Mouse (Mus musculus): Measurements from ENCODE around the gene Htr3b. TPM values are rescaled to one million over a fixed set of nuclear protein-coding genes. Genes with fewer than 3 reads are reported as not detected.
"Not testable (repeated sequence)": the region's sequence is repeated elsewhere in the genome, so short reads cannot be mapped to it uniquely, and the experiment has no call there.

The Htr3b gene
- polyA plus RNA-seq, 1 experiment: not detected

- H3K4me1 ChIP-seq (ENCODE audit: control insufficient read depth, insufficient read depth, low read length): peaks cover 5% of the 10 kb centered on the region
- H3K27ac ChIP-seq (ENCODE audit: insufficient read depth, low read length): peak overlapping the region; percentile 81
- peak overlapping the region; percentile 46 for H3K4me3 ChIP-seq (ENCODE audit: insufficient read depth, low read length)
- no peak for TF ChIP-seq POLR2A (IDR thresholded peaks at IDR 0.05; ENCODE audit: low read depth, low read length)
- no peak for TF ChIP-seq CTCF (IDR thresholded peaks at IDR 0.05; ENCODE audit: borderline replicate concordance, insufficient read depth, low read length)
These were observed 19.6 kb upstream of the Htr3b start for GRCm38 (mm10) chr9:48984320-48984844.

GRCm38 (mm10) chr9:48983801-48984200 lies 19.0 kb upstream of the Htr3b start:
- not testable (repeated sequence) for H3K27ac ChIP-seq (ENCODE audit: insufficient read depth, low read length); H3K4me1 ChIP-seq (ENCODE audit: control insufficient read depth, insufficient read depth, low read length); H3K4me3 ChIP-seq (ENCODE audit: insufficient read depth, low read length)

GRCm38 (mm10) chr9:48981827-48982226 lies 17.0 kb upstream of the Htr3b start:
- no peak overlapping the region for H3K4me3 ChIP-seq (ENCODE audit: insufficient read depth, low read length)
- H3K4me1 ChIP-seq (ENCODE audit: control insufficient read depth, insufficient read depth, low read length): peaks cover 2% of the 10 kb centered on the region
- no peak for TF ChIP-seq CTCF (IDR thresholded peaks at IDR 0.05; ENCODE audit: borderline replicate concordance, insufficient read depth, low read length)
- no peak for TF ChIP-seq POLR2A (IDR thresholded peaks at IDR 0.05; ENCODE audit: low read depth, low read length)
- no peak overlapping the region for H3K27ac ChIP-seq (ENCODE audit: insufficient read depth, low read length)

- Histone ChIP-seq H3K27ac (ENCODE audit: insufficient read depth, low read length) (no peak overlapping the region), H3K4me1 (ENCODE audit: control insufficient read depth, insufficient read depth, low read length) (no peaks in the 10 kb centered on the region), H3K4me3 (ENCODE audit: insufficient read depth, low read length) (no peak overlapping the region)
- no peak for TF ChIP-seq POLR2A (IDR thresholded peaks at IDR 0.05; ENCODE audit: low read depth, low read length)
- no peak for TF ChIP-seq CTCF (IDR thresholded peaks at IDR 0.05; ENCODE audit: borderline replicate concordance, insufficient read depth, low read length)
These were observed 16.0 kb upstream of the Htr3b start for GRCm38 (mm10) chr9:48980781-48981180.

- no peak overlapping the region for H3K4me3 ChIP-seq (ENCODE audit: insufficient read depth, low read length)
- H3K27ac ChIP-seq (ENCODE audit: insufficient read depth, low read length): no peak overlapping the region
- H3K4me1 ChIP-seq (ENCODE audit: control insufficient read depth, insufficient read depth, low read length): no peaks in the 10 kb centered on the region
- TF ChIP-seq CTCF (IDR thresholded peaks at IDR 0.05; ENCODE audit: borderline replicate concordance, insufficient read depth, low read length) (no peak), POLR2A (IDR thresholded peaks at IDR 0.05; ENCODE audit: low read depth, low read length) (no peak)
These were observed 15.6 kb upstream of the Htr3b start for GRCm38 (mm10) chr9:48980371-48980770.

- no peak overlapping the region for H3K27ac ChIP-seq (ENCODE audit: insufficient read depth, low read length)
- TF ChIP-seq POLR2A (IDR thresholded peaks at IDR 0.05; ENCODE audit: low read depth, low read length) (no peak), CTCF (IDR thresholded peaks at IDR 0.05; ENCODE audit: borderline replicate concordance, insufficient read depth, low read length) (no peak)
These were observed 12.0 kb upstream of the Htr3b start for GRCm38 (mm10) chr9:48976661-48977355.

GRCm38 (mm10) chr9:48972494-48972893 lies 7.7 kb upstream of the Htr3b start:
- Histone ChIP-seq H3K27ac (ENCODE audit: insufficient read depth, low read length) (no peak overlapping the region), H3K4me3 (ENCODE audit: insufficient read depth, low read length) (no peak overlapping the region), H3K4me1 (ENCODE audit: control insufficient read depth, insufficient read depth, low read length) (no peaks in the 10 kb centered on the region)
- TF ChIP-seq POLR2A (IDR thresholded peaks at IDR 0.05; ENCODE audit: low read depth, low read length): no peak
- peak; percentile 61; the same call in 1 of the 2 replicates for TF ChIP-seq CTCF (IDR thresholded peaks at IDR 0.05; ENCODE audit: borderline replicate concordance, insufficient read depth, low read length)

More at GRCm38 (mm10) chr9:48976661-48977355, 12.0 kb upstream of the Htr3b start:
- Histone ChIP-seq H3K4me3 (ENCODE audit: insufficient read depth, low read length) (no peak overlapping the region), H3K4me1 (ENCODE audit: control insufficient read depth, insufficient read depth, low read length) (no peaks in the 10 kb centered on the region)

- no peaks in the 10 kb centered on the region for H3K4me1 ChIP-seq (ENCODE audit: control insufficient read depth, insufficient read depth, low read length)
- no peak overlapping the region for H3K4me3 ChIP-seq (ENCODE audit: insufficient read depth, low read length)
- TF ChIP-seq CTCF (IDR thresholded peaks at IDR 0.05; ENCODE audit: borderline replicate concordance, insufficient read depth, low read length) (no peak), POLR2A (IDR thresholded peaks at IDR 0.05; ENCODE audit: low read depth, low read length) (no peak)
- no peak overlapping the region for H3K27ac ChIP-seq (ENCODE audit: insufficient read depth, low read length)
These were observed 2.7 kb downstream of the Htr3b start for GRCm38 (mm10) chr9:48962131-48962530.

GRCm38 (mm10) chr9:48961314-48961713 lies 3.5 kb downstream of the Htr3b start:
- H3K27ac ChIP-seq (ENCODE audit: insufficient read depth, low read length): no peak overlapping the region
- TF ChIP-seq POLR2A (IDR thresholded peaks at IDR 0.05; ENCODE audit: low read depth, low read length): no peak
- no peak for TF ChIP-seq CTCF (IDR thresholded peaks at IDR 0.05; ENCODE audit: borderline replicate concordance, insufficient read depth, low read length)
- H3K4me3 ChIP-seq (ENCODE audit: insufficient read depth, low read length): no peak overlapping the region
- H3K4me1 ChIP-seq (ENCODE audit: control insufficient read depth, insufficient read depth, low read length): no peaks in the 10 kb centered on the region

- no peak overlapping the region for H3K27ac ChIP-seq (ENCODE audit: insufficient read depth, low read length)
- TF ChIP-seq POLR2A (IDR thresholded peaks at IDR 0.05; ENCODE audit: low read depth, low read length) (no peak), CTCF (IDR thresholded peaks at IDR 0.05; ENCODE audit: borderline replicate concordance, insufficient read depth, low read length) (no peak)
- H3K4me3 ChIP-seq (ENCODE audit: insufficient read depth, low read length): no peak overlapping the region
- H3K4me1 ChIP-seq (ENCODE audit: control insufficient read depth, insufficient read depth, low read length): no peaks in the 10 kb centered on the region
These were observed 17.2 kb downstream of the Htr3b start for GRCm38 (mm10) chr9:48947565-48947964.

Measured in embryonic fibroblast, embryonic 13.5 days (primary cell).